Mouse (Mus musculus) embryonic facial prominence, embryonic 12.5 days (tissue): Measurements from ENCODE around the gene Entpd7. TPM values are rescaled to one million over a fixed set of nuclear protein-coding genes. Genes with fewer than 3 reads are reported as not detected.

Experiments
- ATAC-seq: fragments of 200-750 bp; cut with Nextera tagmentation; 2 replicates; pipeline ENCODE4 v1.8.0; 2017; ENCODE audit not compliant: insufficient number of reproducible peaks, insufficient read depth, low FRiP score, low TSS enrichment
- H3K27ac ChIP-seq: fragments of 300-500 bp; sonication (generic); 2 replicates; pipeline ENCODE4 v1.5.1; 2016; ENCODE audit warnings: mild to moderate bottlenecking
- H3K27me3 ChIP-seq: fragments of 300-500 bp; sonication (generic); 2 replicates; pipeline ENCODE4 v1.6.1; 2016; ENCODE audit warnings: mild to moderate bottlenecking, moderate library complexity
- H3K36me3 ChIP-seq: fragments of 300-500 bp; sonication (generic); 2 replicates; pipeline ENCODE4 v1.6.1; 2016; ENCODE audit warnings: mild to moderate bottlenecking
- H3K4me1 ChIP-seq: fragments of 300-500 bp; sonication (generic); 2 replicates; pipeline ENCODE4 v1.6.1; 2016
- H3K4me2 ChIP-seq: fragments of 300-500 bp; sonication (generic); replicated peaks from 2 replicates; pipeline ENCODE4 v1.6.1; 2016; ENCODE audit warnings: mild to moderate bottlenecking, moderate library complexity
- H3K4me3 ChIP-seq: fragments of 300-500 bp; sonication (generic); 2 replicates; pipeline ENCODE4 v1.5.1; 2016; ENCODE audit warnings: mild to moderate bottlenecking
- H3K9ac ChIP-seq: fragments of 300-500 bp; sonication (generic); 2 replicates; pipeline ENCODE4 v1.6.1; 2016; ENCODE audit warnings: mild to moderate bottlenecking, moderate library complexity
- H3K9me3 ChIP-seq: fragments of 300-500 bp; sonication (generic); 2 replicates; pipeline ENCODE4 v1.6.1; 2016; ENCODE audit warnings: mild to moderate bottlenecking, moderate library complexity
- WGBS: fragments of 180-500 bp; shearing (Covaris S2); methylation state at CpG from one replicate; pipeline ENCODE4 v1.1.7; 2016; 5-methylcytosine and 5-hydroxymethylcytosine counted together
- polyA plus RNA-seq: library from polyadenylated mRNA; unstranded; fragments of >200 nt; fragmentation: Nextera tagmentation; extraction: Ambion mirVana; gene quantifications from 2 replicates; pipeline ENCODE4 v1.2.1, GENCODE M21; 2016

Entpd7 gene
- polyA plus RNA-seq, 1 experiment from 2014 or later: 12.0 TPM

DNA sequence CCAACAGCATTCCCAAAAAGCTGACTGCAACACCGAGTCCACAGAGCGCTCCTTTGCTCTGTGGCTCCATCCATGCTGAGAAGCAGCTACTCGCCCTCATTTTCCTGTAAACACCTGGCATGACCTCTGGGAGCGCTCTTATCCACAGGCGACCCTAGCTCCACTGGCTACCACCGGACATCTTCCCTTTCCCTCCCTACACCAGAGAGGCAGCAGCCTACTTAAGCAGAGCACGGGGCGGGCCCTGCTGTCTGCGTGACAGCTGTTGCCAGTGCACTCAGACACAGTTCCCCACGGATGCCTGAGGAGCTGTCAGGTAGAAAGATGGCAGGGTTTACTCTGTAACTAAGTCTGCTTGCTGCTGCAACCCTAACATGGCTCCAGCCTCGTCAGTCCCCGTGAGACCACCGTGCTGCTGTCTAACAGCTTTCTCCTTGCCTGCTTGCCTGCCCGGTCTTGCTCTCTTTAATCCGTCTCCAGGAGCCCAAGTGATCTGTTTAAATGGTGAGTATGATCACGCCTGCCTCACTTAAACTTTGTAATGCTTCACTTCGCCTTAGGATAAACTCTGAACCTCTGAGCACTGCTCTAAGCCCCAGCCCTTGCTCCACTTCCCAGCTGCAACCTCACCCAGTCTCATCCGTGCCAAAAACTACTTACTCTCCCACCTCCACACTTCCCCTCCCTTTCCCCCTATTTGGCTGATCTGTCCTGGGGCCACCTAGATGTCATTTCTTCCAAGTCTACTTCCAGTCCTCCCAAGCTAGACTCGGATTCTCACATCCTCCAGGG is 27.1 kb upstream of the Entpd7 start:
- Histone ChIP-seq H3K36me3 (peaks cover 19% of the 10 kb centered on the region), H3K9me3 (no peaks in the 10 kb centered on the region), H3K27ac (no peak overlapping the region), H3K4me1 (peaks cover 6% of the 10 kb centered on the region; the same call in 1 of the 2 replicates), H3K9ac (no peak overlapping the region), H3K27me3 (no peaks in the 10 kb centered on the region), H3K4me3 (no peak overlapping the region), H3K4me2 (no peak overlapping the region)
- no peak for ATAC-seq
- WGBS: 38% methylated on average over 19 of the region's 19 CpGs

DNA sequence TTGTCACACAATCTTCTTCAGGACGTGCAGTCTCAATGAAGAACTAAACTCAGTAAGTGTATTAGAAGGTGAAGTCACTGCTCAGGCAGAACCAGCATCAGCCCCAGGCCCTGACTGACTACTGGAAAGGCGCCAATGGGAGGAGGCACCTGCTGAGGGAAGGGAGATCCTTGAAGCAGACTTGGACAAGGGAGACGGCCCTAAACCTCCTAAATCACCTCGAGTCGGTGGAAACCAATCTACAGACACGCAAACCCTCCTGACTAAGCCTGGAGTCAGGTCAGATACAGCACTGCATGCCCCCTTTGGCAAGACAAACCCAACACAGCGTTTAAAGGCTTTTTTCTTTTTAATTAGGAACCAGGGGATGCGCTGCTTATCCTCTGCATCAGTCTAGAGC is 26.0 kb upstream of the Entpd7 start:
- no peak overlapping the region for H3K4me2 ChIP-seq
- no peak overlapping the region for H3K27ac ChIP-seq
- ATAC-seq: no peak
- peaks cover 6% of the 10 kb centered on the region; the same call in 1 of the 2 replicates for H3K4me1 ChIP-seq
- peaks cover 19% of the 10 kb centered on the region for H3K36me3 ChIP-seq
- no peak overlapping the region for H3K9ac ChIP-seq
- H3K4me3 ChIP-seq: no peak overlapping the region
- no peaks in the 10 kb centered on the region for H3K9me3 ChIP-seq
- H3K27me3 ChIP-seq: no peaks in the 10 kb centered on the region
- WGBS: 81% methylated on average over 8 of the region's 8 CpGs

DNA sequence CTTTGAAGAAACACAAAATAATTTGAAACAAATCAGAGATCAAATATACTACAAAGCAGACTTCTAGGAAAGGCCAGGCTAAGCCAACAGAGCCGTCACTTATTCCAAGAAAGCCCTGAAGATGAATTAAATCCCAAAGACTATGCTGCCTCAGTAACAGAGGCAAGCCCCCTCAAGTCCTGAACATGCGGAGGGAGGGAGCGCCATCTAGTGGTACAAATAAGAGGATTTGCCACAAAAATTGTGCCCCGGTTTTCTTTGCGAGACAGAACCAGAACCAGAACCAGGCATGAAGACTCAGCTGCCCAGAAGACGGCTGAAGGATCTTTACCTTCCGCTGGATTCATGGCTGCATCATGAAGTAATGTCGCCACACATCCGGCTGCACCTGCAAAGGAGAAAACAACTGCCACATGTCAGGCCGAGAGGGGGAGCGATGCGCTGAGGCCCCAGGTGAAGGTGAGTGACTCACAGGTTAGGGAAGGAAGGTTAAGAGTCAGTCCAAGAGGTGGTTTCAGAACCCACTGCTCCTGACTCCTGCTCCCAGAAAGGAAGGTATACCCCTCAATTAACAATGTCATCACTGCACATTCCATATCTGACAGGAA is 23.9 kb upstream of the Entpd7 start:
- Histone ChIP-seq H3K36me3 (peaks cover 19% of the 10 kb centered on the region), H3K9ac (no peak overlapping the region), H3K27ac (no peak overlapping the region), H3K4me2 (no peak overlapping the region), H3K27me3 (no peaks in the 10 kb centered on the region), H3K4me3 (no peak overlapping the region), H3K4me1 (peaks cover 6% of the 10 kb centered on the region; the same call in 1 of the 2 replicates), H3K9me3 (no peaks in the 10 kb centered on the region)
- 52% methylated on average over 12 of the region's 12 CpGs for WGBS
- no peak for ATAC-seq

DNA sequence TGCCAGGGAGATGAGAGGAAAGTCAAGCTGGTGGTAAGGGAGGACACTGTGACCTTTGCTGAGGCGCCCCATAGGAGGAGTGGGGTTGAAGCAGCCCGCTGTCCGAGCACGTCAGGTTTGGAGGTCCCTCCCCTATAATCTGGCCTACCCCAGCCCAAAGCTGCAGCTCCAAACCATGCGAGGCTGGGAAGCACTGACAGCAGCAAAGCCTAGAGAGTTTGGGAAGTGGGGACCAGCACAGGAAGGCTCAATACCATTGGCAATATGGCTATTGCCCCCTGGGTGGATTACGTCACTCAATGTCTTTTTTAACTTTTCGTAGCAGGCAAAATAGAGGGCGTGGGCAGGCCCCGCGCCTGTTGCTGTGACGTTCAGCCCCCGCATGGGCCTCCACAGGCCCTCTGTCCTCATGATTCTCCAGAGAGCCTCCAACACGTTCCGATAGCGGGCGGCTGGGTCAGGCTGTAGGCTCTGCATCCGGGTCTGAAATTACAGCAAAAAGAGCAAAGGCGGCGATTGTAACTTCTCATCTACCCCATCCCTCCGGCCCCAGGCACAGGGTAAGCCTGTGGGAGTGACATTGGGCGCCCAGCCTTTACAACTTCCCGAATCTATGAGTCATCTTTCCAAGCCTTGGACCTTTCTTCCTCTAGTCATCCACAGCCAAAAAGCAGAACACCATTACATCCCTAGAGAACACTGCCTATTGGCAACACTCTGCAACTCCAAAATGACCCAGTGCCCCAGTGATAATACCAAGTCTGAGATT is 22.6 kb upstream of the Entpd7 start:
- 87% methylated on average over 22 of the region's 22 CpGs for WGBS
- no peak overlapping the region for H3K9ac ChIP-seq
- no peaks in the 10 kb centered on the region for H3K9me3 ChIP-seq
- peaks cover 19% of the 10 kb centered on the region for H3K36me3 ChIP-seq
- H3K4me1 ChIP-seq: peaks cover 6% of the 10 kb centered on the region; the same call in 1 of the 2 replicates
- no peak overlapping the region for H3K4me2 ChIP-seq
- H3K27me3 ChIP-seq: no peaks in the 10 kb centered on the region
- H3K4me3 ChIP-seq: no peak overlapping the region
- H3K27ac ChIP-seq: no peak overlapping the region
- ATAC-seq: no peak

DNA sequence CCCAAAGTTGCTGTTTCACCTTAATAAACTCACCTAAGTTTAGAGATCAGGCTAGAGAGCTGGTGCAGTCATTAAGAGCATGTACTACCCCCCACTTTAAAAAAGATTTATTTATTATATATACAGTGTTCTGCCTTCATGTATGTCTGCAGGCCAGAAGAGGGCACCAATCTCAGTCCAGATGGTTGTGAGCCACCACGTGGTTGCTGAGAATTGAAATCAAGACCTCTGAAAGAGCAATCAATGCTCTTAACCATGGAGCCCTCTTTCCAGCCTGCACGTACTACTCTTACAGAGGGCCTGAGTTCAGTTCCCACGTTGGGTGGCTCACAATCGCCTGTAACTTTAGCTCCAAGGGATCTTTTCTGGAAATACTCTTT is 22.1 kb upstream of the Entpd7 start:
- H3K4me3 ChIP-seq: no peak overlapping the region
- H3K36me3 ChIP-seq: peaks cover 19% of the 10 kb centered on the region
- H3K4me1 ChIP-seq: peaks cover 3% of the 10 kb centered on the region; the same call in 1 of the 2 replicates
- WGBS: 60% methylated on average over 4 of the region's 4 CpGs
- H3K9ac ChIP-seq: no peak overlapping the region
- H3K27me3 ChIP-seq: no peaks in the 10 kb centered on the region
- H3K9me3 ChIP-seq: no peaks in the 10 kb centered on the region
- no peak overlapping the region for H3K27ac ChIP-seq
- ATAC-seq: no peak
- no peak overlapping the region for H3K4me2 ChIP-seq

DNA sequence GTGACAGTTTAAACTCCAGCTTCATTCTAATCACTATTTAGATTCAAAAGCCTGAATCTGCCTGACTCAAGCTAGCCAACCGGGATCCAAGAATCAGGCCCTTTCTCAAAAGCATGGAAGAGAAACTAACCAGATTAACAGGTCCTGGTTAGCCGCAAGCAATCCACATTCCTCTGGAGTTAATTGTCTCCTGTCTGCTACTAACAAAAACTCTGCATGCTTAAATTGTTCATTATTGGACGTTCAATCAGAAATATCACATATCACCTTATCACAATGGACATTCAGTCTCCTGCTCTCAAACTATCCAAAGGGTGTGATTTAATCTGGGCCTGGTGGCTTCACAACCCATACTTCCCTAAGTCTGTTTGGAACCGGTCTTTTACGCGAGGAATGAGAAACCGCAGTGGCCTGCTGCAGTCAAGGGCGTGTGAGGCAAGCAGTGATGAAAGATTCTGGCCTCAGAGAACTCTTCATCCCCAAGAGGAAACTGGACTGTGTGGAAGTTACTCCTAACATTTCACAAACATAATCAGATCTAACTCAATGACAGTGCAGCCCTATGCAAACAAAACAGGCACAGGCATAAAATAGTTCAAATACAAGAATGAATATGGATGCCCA is 20.2 kb upstream of the Entpd7 start:
- H3K27me3 ChIP-seq: no peaks in the 10 kb centered on the region
- no peak overlapping the region for H3K9ac ChIP-seq
- 69% methylated on average over 8 of the region's 8 CpGs for WGBS
- H3K27ac ChIP-seq: no peak overlapping the region
- H3K9me3 ChIP-seq: no peaks in the 10 kb centered on the region
- no peak for ATAC-seq
- H3K4me1 ChIP-seq: peaks cover 10% of the 10 kb centered on the region
- no peak overlapping the region for H3K4me3 ChIP-seq
- no peak overlapping the region for H3K4me2 ChIP-seq
- peaks cover 6% of the 10 kb centered on the region for H3K36me3 ChIP-seq

DNA sequence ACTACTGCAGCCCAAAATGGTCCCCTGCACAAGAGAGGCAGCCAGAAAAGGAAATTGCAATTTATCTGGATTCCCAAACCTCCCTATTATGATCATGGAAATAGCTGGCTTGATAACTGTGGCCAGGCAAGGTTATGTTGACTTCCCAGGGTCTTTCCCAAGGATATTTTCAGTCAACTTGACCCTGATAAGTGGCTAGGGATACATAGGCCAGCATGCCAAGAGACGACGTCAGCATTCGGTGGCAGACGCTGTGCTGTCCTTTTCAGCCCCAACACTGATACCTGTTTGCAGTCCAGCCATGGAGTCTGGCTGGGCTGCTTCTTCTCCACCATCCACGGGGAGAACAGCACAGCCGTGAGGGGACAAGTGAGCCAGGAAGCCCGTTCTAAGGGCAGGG is 18.4 kb upstream of the Entpd7 start:
- no peaks in the 10 kb centered on the region for H3K9me3 ChIP-seq
- H3K4me3 ChIP-seq: no peak overlapping the region
- no peaks in the 10 kb centered on the region for H3K36me3 ChIP-seq
- H3K27me3 ChIP-seq: no peaks in the 10 kb centered on the region
- H3K27ac ChIP-seq: no peak overlapping the region
- H3K4me1 ChIP-seq: peaks cover 12% of the 10 kb centered on the region
- WGBS: 82% methylated on average over 7 of the region's 7 CpGs
- H3K4me2 ChIP-seq: no peak overlapping the region
- H3K9ac ChIP-seq: no peak overlapping the region
- no peak for ATAC-seq

DNA sequence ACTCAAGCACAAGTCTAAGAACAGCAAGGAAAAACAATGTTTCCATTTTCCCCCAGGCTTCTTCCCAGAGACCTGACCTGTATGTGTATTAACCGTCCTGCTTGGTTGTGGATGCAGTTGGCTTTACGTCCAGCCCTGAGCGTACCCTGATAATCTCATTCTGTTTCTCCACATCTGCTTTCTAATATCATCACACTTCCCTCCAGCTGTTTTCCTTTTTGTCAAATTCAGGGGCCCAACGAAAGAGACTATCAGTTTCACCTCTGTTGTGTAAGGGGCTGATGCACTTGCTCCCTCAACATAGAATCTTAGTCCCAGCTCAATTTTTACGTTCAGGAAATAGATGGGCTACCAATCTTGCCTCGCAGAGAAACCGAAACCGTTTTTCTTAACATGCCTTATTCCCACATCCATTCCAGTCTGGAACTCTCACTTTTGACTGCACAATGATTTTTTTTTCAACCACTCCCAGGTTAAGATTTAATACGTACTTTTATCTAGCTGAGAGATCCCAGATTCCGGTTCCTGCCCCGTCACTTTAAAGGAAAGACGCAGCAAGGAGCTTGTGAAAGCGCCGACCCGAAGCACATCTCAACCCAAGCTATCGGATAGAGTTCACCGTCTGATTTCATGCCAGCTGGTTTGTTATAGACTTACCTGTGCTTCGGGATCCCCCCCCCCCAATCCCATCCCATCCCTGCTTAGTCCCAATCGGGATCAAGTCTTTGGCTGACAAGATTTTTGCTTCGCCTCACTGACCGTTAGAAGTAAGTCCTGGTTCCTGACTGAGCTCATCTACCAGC is 15.8 kb upstream of the Entpd7 start:
- no peak for ATAC-seq
- Histone ChIP-seq H3K4me3 (peak overlapping the region; percentile 94), H3K36me3 (no peaks in the 10 kb centered on the region), H3K9me3 (no peaks in the 10 kb centered on the region), H3K4me1 (peaks cover 18% of the 10 kb centered on the region), H3K27me3 (no peaks in the 10 kb centered on the region), H3K4me2 (peak overlapping the region; percentile 72), H3K27ac (no peak overlapping the region), H3K9ac (peak overlapping the region; percentile 92)
- WGBS: 11% methylated on average over 21 of the region's 21 CpGs

DNA sequence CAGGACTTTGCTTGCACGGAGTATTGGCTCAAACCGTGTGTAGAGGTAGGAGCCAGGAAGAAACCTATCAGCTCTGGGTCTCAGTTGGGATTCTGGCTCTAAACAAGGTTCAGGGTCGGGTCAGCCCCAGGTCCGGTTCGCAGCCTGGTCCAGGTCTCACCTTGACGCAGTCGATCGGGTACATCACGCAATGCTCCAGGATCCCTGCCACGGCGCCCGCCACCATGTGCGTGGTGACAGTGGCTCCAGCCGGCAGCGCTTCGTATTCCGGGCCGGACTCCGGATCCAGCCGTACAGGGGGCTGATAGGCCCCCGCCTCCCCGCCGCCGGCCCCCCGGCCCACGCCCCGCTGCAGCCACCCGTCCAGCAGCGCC is 15.2 kb upstream of the Entpd7 start:
- under 1% methylated on average over 27 of the region's 29 CpGs for WGBS
- ATAC-seq: 0 out of 2 replicates have a peak, but pooled peaks have one; percentile 3
- Histone ChIP-seq H3K4me2 (peak overlapping the region; percentile 72), H3K9me3 (no peaks in the 10 kb centered on the region), H3K36me3 (no peaks in the 10 kb centered on the region), H3K27ac (peak overlapping the region; percentile 69; the same call in 1 of the 2 replicates), H3K27me3 (no peaks in the 10 kb centered on the region), H3K4me3 (peak overlapping the region; percentile 94), H3K4me1 (peaks cover 18% of the 10 kb centered on the region), H3K9ac (peak overlapping the region; percentile 92)

DNA sequence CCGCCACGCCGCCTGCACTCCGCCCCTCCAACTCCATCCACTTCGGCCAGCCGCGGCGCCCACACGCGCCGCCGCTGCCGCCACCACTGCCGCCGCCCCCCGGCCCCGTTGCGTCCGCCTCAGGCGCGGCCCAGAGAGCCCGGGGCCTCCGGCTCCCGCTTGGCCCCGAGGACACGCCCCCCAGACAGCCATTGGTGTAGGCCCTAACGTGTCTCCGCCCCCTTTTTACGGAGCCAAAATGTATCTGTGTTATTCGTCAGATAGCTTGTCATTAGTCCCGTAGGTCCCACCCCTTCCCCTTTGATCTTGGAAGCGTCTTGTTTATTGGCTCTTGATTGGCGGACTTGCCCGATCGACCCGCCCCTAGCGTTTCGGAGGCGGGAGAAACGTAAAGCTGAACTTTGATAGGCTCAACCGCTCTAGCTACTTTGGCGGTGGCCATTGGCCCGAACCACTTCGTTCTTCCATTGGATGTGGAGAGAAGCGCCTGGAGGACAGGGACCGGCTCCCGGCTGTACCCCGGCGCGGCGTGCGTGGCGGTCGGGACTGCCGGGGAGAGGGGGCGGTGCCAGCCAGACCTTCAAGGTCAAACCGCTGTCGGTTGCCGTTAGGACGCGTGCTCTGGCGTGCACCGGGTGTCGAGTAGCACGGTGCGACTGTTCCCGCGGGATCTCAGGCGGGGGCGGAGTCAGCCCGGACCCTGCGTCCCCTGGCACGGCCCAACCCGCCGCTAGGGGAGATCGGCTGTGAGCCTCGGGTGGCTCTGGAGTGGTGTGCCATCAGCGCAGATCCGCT is 14.5 kb upstream of the Entpd7 start, which contains the start of gene Slc25a28:
Slc25a28 (minus strand) TSS at position 152 of the 795 bp plus-strand sequence.
- 1% methylated on average over 78 of the region's 79 CpGs for WGBS
- Histone ChIP-seq H3K4me3 (peak within 1 kb of the TSS; percentile 94), H3K27me3 (no peaks in the 10 kb centered on the region; the same call in 1 of the 2 replicates), H3K36me3 (no peaks in the 10 kb centered on the region), H3K4me1 (peaks cover 18% of the 10 kb centered on the region), H3K4me2 (peak within 1 kb of the TSS; percentile 80), H3K27ac (peak within 1 kb of the TSS; percentile 90), H3K9ac (peak within 1 kb of the TSS; percentile 92), H3K9me3 (no peaks in the 10 kb centered on the region)
- ATAC-seq: peak; percentile 97
